Mouse (Mus musculus): ENCODE results near the gene Ciart.
"Not testable (repeated sequence)": the region's sequence is repeated elsewhere in the genome, so short reads cannot be mapped to it uniquely, and the experiment has no call there.

The Ciart gene

DNA sequence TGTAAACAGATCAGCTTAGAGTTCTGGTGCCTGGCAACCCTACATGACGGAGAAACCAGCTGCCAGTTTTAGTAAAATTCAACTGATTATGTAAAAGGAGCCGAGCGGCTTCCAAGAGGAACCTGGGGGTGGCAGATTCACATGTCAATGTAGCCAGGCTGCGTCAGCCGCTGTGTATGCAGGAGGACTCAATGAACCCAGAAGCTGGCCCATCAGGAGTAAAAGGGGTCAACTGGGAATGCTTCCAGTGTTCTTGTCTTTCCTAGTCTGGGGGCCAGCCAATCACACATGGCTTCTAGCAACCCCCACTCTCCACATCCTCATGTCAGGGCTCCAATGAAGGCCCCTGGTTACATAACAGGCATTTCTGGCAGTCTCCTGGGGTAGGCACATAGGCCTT lies 17.0 kb downstream of the Ciart start:
- peak; percentile 93 for DNase-seq (ENCODE audit: low read depth, low spot score)

GRCm38 (mm10) chr3:95863578-95863977 lies 18.5 kb downstream of the Ciart start:
- no peak for DNase-seq (ENCODE audit: low read depth, low spot score)

GRCm38 (mm10) chr3:95861796-95862195 lies 20.3 kb downstream of the Ciart start:
- peak; percentile 79 for DNase-seq (ENCODE audit: low read depth, low spot score)

GRCm38 (mm10) chr3:95861216-95861615 lies 20.8 kb downstream of the Ciart start:
- no peak for DNase-seq (ENCODE audit: low read depth, low spot score)

- no peak for DNase-seq (ENCODE audit: low read depth, low spot score)
These were observed 21.7 kb downstream of the Ciart start for GRCm38 (mm10) chr3:95860323-95860722.

- DNase-seq (ENCODE audit: low read depth, low spot score) = not testable (repeated sequence)
These were observed 23.8 kb downstream of the Ciart start for GRCm38 (mm10) chr3:95858278-95858677.

GRCm38 (mm10) chr3:95857050-95857449 lies 25.0 kb downstream of the Ciart start:
- DNase-seq (ENCODE audit: low read depth, low spot score) = not testable (repeated sequence)

DNA sequence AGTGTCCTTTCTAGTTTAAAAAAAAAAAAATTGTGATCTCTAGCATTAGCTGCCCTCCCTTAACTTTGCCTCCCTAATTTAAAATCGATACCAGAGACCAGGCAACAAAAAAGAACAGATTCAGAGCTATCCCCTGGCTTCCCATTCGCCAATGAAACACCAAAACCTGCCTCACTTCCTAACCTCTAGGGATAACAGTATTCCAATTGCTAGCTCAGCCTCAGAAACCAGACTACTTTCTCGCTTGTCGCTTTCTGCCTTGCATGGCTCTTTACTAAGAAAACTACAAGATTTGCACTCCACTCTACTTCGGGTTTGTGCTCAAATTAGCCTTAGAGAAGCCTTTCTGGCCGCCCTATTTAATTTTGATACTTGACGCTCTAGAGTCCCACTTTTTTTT lies 25.9 kb downstream of the Ciart start:
- DNase-seq (ENCODE audit: low read depth, low spot score) = no peak

- DNase-seq (ENCODE audit: low read depth, low spot score) = peak; percentile 97
These were observed 26.5 kb downstream of the Ciart start, which contains the start of gene Prpf3 for GRCm38 (mm10) chr3:95855502-95856089. Gene Prpf3, minus strand, starts transcription at chr3:95855885.

DNA sequence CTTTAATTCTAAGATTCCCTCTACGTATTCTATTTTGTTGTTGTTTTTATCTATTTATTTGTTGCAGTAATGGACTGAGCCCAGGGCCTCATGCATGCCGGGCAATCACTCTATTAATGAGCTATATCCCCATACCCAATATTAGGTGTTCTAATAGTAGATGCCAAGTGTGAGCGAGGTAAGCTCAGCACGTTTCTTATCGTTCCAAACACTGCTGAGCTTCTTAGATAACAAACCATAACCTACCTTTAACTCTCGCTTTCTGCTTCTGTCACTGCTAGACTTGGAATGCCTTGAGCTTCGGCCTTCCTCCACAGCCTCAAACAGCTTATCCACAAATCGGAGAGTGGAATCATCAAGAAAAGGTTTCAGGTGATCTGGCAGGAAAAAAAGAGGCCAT lies 30.7 kb downstream of the Ciart start:
- no peak for DNase-seq (ENCODE audit: low read depth, low spot score)

GRCm38 (mm10) chr3:95850611-95851010 lies 31.4 kb downstream of the Ciart start:
- DNase-seq (ENCODE audit: low read depth, low spot score) = no peak

GRCm38 (mm10) chr3:95842503-95843214 lies 39.4 kb downstream of the Ciart start:
- no peak for DNase-seq (ENCODE audit: low read depth, low spot score)

- DNase-seq (ENCODE audit: low read depth, low spot score) = no peak
These were observed 42.8 kb downstream of the Ciart start for GRCm38 (mm10) chr3:95839250-95839649.

DNA sequence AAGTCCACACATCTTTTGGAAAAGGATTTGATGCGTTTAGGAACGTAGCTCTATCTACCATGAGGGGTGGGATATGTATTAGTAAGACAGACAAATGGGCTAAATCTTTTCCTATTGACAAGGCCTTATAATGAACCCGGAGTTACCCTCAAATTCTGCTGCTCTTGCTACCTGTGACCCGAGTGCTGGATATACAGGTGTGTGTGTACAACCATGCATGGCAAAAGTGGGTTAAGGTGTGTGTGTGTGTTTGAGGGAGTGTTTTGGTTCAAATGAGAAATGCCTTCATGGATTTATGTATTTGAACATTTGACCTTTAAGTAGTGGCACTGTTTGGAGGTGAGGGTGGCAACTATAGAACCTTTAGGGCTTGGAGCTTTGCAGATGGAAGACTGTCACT lies 53.0 kb downstream of the Ciart start:
- no peak for DNase-seq (ENCODE audit: low read depth, low spot score)

Data from brain, adult 2 months (tissue).